Mouse (Mus musculus) yolk sac, embryonic 10.5 days (tissue): Measurements from ENCODE around the gene Vtn.

ENCODE experiments used
- DNase-seq: peaks from one replicate; pipeline ENCODE4 v3.0.0-alpha.2; 2017; ENCODE audit warnings: low spot score

The Vtn gene

DNA sequence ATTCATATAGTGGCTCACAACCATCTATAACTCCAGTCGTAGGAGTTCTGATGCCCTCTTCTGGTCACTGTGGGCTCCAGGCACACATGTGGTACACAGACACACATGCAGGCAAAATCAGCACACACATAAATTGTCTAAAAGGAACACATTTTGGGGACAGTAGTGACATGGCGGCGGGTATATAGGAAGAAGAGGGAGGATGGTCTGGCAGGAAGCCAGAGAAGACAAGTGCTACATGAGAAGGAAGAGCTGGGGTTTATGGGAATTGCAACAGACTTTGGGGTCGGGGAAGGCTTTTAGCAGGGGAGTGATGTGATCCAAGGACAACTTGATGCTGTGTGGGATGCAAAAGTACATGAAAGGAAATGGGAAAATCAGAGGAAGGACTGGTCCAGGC lies 35.6 kb downstream of the Vtn start:
- DNase-seq: no peak

DNA sequence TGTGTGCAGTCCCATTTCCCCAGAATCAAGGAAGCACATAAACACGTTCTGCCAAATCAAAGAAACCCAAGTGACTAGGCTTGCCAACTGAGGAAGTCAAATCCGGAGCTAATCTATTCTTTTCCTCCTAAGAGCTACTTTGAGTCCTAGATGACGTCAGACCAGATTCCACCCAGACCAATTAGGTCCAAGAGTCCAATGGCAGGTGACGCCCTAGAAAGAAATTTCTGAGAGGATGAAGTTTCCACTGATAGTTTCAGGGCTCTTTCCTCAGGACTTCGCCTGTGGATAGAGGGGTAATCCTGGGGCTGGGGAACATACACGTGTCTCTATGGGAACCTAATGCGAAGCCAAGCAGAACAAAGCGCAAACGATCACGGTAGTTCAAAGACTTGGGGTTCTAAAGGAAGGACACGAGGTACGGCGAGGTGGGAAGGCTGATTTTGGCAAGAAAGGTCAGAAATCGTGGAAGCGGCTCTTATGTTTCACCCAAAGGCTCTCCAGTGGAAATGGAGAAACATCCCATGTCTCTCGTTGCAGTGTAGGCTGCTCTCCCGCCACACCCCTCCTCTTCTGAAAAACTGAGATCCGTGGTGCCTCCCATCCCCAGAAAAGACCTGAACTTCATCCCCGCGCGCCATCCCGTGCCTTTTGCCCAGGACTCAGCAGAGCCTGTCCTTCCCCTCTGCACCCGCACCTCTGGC lies 36.6 kb downstream of the Vtn start:
- peak; percentile 76 for DNase-seq

DNA sequence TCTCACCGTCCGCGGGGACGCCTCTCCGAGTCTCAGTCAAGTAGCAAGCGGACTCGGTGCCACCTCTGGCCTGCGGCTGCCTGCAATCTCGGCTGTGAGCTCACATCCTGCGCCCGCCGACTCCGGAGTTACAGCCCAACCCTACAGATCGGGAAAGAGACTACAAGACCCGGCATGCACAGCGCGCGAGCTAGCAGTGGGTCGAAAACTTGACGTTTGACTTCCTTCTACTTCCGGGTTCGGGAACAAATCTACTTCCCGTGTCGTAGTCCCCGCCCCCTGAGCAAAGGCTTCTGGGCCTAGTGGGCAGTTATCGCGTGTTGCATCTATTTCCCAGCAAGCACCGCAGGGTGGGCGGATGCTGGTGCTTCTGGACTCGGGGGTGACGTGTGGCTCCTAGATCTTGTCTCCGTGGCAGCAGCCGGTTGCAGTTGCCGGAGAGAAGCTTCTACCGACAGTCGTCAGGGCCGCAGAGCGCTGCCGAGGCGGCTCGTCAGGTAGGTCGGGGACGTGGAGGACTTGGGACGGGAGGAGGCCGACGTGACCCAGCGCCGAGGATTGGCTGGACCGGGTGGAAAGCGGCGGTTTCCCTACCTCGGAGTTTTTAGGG lies 37.3 kb downstream of the Vtn start, which contains the start of the genes Tnfaip1 and Ift20:
Tnfaip1 (minus strand) TSS at position 253 of the 610 bp plus-strand sequence.
Ift20 (plus strand) TSS at position 282 of the 610 bp plus-strand sequence.
- DNase-seq: peak; percentile 99

DNA sequence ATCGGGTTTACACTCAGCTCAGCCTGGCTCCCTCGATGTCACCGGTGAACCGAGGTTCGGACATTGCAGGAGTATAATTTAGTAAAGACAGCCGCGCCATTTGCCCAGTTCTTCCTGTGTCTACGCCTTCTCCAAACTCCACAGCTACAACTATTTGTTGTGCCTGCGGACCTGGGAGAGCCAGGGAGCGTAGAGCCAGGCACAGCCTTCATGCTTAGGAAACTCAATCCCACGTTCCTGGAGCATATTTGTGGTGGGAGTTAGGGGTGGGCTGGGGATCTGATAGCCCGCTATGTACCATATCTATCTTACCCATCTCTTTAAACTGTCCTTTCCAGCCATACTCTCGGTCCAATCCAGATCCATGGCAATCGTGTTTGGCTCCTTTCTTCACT lies 37.8 kb downstream of the Vtn start:
- no peak for DNase-seq

DNA sequence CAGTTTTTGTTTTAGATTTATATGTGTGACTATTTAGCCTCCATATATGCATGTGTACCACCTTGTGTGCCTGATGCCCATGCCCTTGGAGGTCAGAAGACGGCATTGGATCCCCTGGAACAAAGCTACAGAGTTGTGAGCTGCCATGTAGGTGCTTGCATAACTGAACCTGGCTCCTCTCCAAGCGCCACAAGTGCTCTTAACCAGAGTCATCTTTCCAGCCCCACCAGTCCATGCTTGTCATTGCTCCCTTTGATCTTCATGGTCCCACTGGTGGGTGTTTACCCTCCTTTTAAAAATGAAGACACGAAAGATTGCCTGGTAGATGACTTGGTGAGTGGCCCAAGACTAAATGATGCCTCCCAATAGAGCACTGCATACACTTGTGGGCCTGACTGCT lies 41.5 kb downstream of the Vtn start:
- DNase-seq: no peak

DNA sequence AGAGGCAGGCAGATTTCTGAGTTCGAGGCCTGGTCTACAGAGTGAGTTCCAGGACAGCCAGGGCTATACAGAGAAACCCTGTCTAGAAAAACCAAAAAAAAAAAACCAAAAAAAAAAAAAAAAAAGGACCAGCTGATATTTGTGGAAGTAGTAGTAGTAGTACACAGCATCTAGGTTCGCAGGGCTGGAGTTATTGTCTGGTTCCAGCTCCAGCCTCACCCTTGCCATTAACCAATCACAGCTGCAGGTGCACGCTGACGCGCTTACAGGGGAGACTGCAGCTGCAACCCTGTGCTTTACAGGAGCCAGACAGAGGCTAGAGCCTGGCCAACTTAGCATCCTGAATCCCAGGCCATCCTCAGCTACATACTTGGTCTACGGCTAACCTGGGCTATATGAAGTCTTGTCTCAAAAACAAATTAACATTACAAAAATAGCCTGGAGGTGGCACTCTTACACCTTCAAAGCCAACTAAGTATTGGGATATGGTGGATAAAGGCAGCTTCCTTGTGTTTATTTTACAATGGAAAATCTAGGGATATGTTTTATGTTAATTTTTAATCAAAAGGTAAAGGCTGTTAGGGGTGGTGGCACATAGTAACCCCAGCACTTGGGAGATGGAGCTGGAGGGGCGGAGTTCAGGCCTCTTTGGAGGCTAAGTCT lies 45.7 kb downstream of the Vtn start:
- DNase-seq: no peak

DNA sequence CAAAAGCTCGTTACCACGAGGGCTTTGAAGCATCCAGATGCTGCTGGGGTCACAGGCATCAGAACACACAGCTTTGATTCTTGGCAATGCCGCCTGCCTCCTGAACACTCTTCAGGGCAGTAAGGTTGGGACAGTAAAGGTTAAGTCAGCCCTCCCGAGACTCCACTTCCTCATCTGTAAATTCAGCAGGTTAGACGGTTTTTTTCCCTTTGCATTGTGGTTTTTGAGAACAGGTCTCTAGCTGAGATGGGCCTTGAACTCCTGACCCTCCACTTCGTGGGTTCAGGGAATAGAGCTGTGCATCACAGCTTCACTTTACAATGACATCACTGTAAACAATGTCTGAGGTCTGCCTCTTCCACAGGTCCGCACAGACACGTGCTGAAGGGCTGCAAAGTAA lies 46.3 kb downstream of the Vtn start:
- DNase-seq: no peak

DNA sequence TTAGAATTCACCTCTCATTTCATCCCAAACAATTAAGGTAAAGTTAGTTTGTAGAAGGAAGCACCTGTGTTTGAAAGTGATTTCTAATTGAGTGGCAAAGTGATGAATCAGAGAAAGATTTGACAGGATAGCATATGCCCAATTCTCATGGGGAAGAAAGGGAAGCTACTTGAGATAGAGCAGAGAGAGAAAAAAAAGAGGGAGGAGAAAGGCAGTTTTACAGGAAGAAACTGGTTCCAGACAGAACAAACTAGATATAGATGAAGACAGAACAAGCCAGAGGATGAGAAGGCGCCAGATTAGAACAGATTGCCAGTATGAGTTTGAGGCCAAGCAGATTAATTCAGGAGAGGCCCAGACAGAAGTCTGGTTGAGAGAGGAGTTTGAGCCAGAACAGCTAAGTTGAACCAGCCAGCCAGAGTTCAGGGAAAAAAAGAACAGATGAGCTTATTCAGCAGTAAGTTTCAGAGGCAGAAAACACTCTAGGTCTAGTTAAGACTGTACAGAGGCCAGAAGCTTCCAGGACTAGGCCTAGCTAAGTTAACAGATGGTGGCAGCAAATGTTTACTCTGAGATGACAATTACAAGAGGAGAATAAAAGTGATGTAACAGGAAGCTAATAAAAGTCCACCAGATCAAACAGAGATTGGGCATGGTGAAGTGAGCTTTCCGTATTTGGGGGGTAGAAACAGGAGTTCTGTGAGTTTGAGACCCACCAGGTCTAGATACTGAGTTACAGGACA lies 49.0 kb downstream of the Vtn start:
- DNase-seq: peak; percentile 31

DNA sequence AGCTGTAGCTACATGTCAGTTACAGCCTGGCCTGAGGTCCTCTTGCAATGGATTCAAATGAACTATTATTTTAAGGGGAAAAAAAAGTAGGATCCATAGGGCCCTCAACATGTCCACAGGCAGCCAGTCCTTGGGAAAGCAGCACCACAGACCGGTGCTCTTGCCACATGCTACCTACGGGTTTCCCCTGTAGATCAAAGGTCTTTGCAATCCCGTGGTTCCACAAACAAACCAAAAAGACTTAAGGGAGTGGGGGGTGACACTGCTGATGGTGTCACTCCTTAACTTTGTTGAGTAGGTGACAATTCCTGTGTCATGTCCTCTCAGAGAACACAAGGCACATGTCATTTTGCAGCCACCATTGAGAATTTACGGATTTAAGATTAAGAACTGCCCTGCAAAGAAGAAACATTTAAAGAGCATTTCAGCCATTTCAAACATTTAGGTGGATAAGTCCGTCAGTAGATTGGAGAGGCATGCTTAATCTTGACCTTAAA lies 50.6 kb downstream of the Vtn start:
- DNase-seq: peak; percentile 64

DNA sequence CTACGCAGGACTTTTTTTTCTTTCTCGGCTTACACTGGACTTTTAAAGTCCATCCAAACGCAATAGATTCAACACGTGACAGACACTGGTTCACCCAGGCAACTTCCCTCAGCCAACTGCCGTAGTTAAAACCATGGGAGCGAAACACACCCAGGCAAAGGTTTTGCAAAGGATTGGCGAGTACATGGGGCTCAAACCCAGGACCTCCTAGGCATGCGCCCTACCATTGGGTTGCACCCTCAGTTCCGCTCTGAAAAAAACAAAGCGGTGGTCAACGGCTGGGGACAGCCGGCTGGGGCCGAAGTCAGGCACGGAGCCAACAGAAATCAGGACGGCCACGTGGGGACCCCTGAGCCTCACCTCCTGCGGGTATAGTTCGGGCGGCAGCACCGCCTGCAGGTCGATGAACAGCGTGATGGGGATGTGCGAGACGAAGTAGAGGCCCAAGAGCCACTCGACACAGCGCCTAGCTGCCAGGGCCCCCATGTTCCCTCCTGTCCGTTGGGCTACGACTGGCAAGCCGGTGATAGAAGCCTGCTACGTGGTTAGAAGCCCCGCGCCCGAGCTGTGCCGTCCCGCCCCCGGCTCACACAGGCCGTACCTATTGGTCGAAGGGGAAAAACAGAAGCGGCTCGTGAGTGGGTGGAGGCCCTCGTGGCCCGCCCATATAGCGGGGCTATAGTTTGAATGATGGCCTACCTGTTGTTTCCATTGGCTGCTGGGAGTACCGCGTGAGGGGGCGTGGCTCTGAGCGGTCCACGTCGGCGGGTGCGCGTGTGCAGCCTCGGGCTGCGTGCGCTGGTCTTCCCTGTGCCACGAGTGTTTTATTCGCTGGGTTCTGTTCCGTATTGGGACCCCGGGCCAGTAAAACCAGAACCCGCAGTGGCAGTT lies 51.5 kb downstream of the Vtn start, which contains the start of gene Tmem97:
Tmem97 (minus strand) TSS at position 610 of the 891 bp plus-strand sequence.
- peak; percentile 98 for DNase-seq

DNA sequence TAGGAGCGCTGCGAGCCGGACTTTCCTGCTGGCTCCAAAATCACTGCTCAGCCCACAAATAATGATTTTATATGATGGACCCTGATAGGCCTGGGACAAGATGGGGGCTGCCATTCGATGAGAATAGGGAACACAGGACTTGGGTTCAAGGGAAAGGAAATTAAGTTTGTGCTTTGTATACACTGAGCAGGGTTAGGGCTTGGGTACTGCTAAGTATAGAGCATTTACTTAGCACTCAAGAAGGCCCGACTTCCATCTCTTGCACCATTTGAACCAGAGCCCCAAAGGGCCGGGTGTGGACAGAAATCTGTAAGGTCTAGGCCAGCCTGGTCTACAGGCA lies 52.1 kb downstream of the Vtn start:
- no peak for DNase-seq
